Mouse (Mus musculus): ENCODE data around the gene Atp1b2. TPM values are rescaled to one million over a fixed set of nuclear protein-coding genes. Genes with fewer than 3 reads are reported as not detected.

The Atp1b2 gene
- total and polyA plus RNA-seq, 3 experiments: 0.09 TPM; not detected in 2

DNA sequence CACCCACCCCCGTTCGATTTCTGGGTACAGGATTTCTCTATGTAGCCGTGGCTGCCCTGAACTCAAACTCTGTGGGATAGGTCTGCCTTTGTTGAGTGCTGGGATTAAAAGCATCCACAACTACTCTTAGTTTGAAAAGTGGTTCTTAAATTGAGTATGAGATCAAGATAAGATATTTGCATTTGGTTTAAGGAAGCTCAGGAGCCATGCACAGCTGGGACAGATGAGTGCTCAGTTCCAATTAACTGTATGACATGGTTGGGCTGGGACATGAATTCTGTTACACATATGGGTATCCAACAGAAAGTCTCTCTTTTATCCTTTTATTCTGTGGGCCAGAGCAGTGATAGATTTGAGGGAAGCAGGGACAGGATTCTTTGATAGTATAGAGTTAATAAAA lies 29.7 kb upstream of the Atp1b2 start:
- Histone ChIP-seq H3K4me3 (replicated peaks in 1 of 3; ENCODE audit: low read depth in 2 of 3, low read length in 2 of 3, poor library complexity in 1 of 3) (no peak overlapping the region), H3K9ac (ENCODE audit: insufficient read depth, low read depth) (0 out of 2 replicates have a peak overlapping the region, but pooled peaks have one; percentile 94), H3K79me2 (replicated peaks; ENCODE audit: control insufficient read depth, extremely low read depth, insufficient read depth, poor library complexity, severe bottlenecking) (peaks cover 52% of the 10 kb centered on the region), H3K9me3 (replicated peaks; ENCODE audit: low read length) (no peaks in the 10 kb centered on the region), H3K36me3 (replicated peaks in 1 of 2; ENCODE audit: control insufficient read depth in 1 of 2, insufficient read depth in 1 of 2, low read length in 1 of 2) (peaks cover 11 to 36% of the 10 kb centered on the region in 2 experiments), H3K4me2 (ENCODE audit: insufficient read depth, low read depth, poor library complexity, severe bottlenecking) (peak overlapping the region; percentile 89; the same call in 1 of the 2 replicates), H3K4me1 (ENCODE audit: control insufficient read depth in 1 of 2, insufficient read depth in 2 of 2) (peaks cover 0 to 47% of the 10 kb centered on the region in 2 experiments; a peak in 2 of 4 replicates), H3K27me3 (replicated peaks) (no peaks in the 10 kb centered on the region), H3K27ac (ENCODE audit: insufficient read depth, low read depth) (no peak overlapping the region)
- in situ Hi-C loops (cut with MboI; ENCODE audit: low pct_ligation_motif_present, low pct_unique_long_range_greater_than_20kb, low sequenced_read_pairs): no loop called here
- TF ChIP-seq ZMIZ1 (IDR thresholded peaks at IDR 0.05; ENCODE audit: low read depth, low read length) (no peak), SIN3A (IDR thresholded peaks at IDR 0.05; ENCODE audit: low read length) (0 out of 2 replicates have a peak, but pooled peaks have one; percentile 8), MAX (IDR thresholded peaks at IDR 0.05; ENCODE audit: low read length) (no peak)
- peak; percentile 29 for DNase-seq (ENCODE audit: extremely low read depth)
- dilution Hi-C loops (cut with MboI; ENCODE audit: extremely low pct_ligation_motif_present, extremely low pct_unique_long_range_greater_than_20kb, low sequenced_read_pairs): no loop called here

DNA sequence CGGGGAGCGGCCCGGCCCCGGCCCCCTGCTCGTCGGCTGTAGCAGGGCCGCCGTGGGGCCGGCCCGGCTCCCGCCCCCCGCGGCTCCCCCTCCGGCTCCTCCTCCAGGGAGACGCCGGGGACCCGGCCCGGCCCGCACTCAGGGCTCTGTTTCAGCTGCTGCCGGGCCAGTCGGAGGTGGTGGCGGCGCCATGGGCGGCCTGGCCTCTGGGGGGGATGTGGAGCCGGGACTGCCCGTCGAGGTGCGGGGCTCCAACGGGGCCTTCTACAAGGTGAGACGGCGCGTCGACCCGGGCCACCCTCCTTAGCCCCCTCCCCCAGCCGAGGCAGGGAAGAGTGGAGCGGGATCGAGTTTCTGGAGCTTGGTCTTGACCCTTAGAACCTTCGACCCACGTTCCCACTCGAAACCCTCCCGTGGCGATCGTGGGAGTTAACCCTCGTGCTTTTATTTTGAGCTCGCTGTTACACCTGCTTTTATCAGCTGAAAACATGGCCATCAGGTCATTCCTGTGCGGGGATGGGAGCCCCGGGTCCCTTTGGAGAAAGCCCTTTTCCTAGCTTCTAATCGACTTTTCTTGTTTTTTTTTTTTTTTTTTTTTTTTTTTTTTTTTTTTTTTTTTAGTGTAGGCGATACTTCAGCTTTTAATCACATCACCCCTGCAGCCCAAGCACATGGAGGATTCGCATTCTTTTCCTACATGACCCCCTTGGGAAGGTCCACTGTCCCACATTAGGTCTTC lies 27.6 kb upstream of the Atp1b2 start:
- Histone ChIP-seq H3K9ac (ENCODE audit: insufficient read depth, low read depth) (peak overlapping the region; percentile 94), H3K4me1 (ENCODE audit: control insufficient read depth in 1 of 2, insufficient read depth in 2 of 2) (peaks cover 0 to 52% of the 10 kb centered on the region in 2 experiments; a peak in 2 of 4 replicates), H3K27ac (ENCODE audit: insufficient read depth, low read depth) (peak overlapping the region; percentile 73), H3K79me2 (replicated peaks; ENCODE audit: control insufficient read depth, extremely low read depth, insufficient read depth, poor library complexity, severe bottlenecking) (peaks cover 49% of the 10 kb centered on the region), H3K4me3 (replicated peaks in 1 of 3; ENCODE audit: low read depth in 2 of 3, low read length in 2 of 3, poor library complexity in 1 of 3) (peak overlapping the region; percentile 90 to 95 (median 90)), H3K4me2 (ENCODE audit: insufficient read depth, low read depth, poor library complexity, severe bottlenecking) (peak overlapping the region; percentile 89), H3K27me3 (replicated peaks) (no peaks in the 10 kb centered on the region), H3K9me3 (replicated peaks; ENCODE audit: low read length) (no peaks in the 10 kb centered on the region), H3K36me3 (replicated peaks in 1 of 2; ENCODE audit: control insufficient read depth in 1 of 2, insufficient read depth in 1 of 2, low read length in 1 of 2) (peaks cover 4 to 20% of the 10 kb centered on the region in 2 experiments)
- in situ Hi-C loops (cut with MboI; ENCODE audit: low pct_ligation_motif_present, low pct_unique_long_range_greater_than_20kb, low sequenced_read_pairs) (no loop called here), dilution Hi-C loops (cut with MboI; ENCODE audit: extremely low pct_ligation_motif_present, extremely low pct_unique_long_range_greater_than_20kb, low sequenced_read_pairs) (no loop called here)
- TF ChIP-seq UBTF (IDR thresholded peaks at IDR 0.05; ENCODE audit: low read depth, low read length): peak; percentile 99
- TF ChIP-seq CHD2 (IDR thresholded peaks at IDR 0.05; ENCODE audit: low read length): peak; percentile 51
- peak; percentile 13; the same call in 1 of the 2 replicates for TF ChIP-seq SIN3A (IDR thresholded peaks at IDR 0.05; ENCODE audit: low read length)
- no peak for TF ChIP-seq BHLHE40 (IDR thresholded peaks at IDR 0.05; ENCODE audit: low read depth, low read length)
- TF ChIP-seq ZNF384 (IDR thresholded peaks at IDR 0.05; ENCODE audit: low read depth, low read length): peak; percentile 92
- peak; percentile 50 for DNase-seq (ENCODE audit: extremely low read depth)

DNA sequence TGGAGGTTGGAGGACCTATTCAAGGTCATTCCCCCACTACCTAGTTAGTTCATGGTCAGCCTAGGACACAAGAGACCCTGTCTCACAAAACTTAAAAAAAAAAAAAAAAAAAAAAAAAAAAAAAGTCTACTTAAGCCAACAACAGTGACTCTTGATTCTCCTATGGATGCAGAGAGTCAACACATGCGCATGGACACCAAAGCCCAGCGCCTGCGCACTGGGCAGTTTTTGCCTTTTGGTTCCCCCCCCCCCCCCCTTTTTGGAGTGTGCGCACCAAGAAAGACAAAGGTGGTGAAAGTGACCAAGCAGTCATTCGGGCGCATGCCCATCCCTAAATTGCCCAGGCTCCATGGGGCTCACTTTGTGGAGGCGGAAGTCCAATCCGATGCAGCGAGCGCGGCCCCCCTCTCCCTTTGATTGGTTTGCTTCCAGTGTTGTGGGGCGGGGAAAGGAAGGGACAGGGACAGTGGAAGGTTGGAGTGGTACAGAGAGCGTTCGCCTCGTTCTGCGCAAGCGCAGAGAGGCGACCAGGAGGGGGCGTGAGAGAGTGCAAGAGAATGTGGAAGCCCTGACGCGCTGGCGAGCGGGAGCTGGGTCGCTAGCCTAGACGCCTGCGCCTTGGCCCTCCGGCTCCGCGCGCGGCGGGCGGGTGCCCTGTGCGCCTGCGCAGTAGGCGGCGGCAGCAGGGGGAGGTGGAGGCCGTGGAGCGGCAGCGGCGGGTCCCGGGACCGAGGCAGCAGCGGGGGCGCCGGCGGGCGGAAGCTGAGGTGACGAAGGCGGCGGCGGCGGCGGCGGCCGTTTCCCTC lies 26.7 kb upstream of the Atp1b2 start, which contains the start of gene Fxr2:
TSS of gene Fxr2 (plus strand) at position 707 of the 806 bp plus-strand sequence.
- H3K79me2 ChIP-seq (replicated peaks; ENCODE audit: control insufficient read depth, extremely low read depth, insufficient read depth, poor library complexity, severe bottlenecking): peaks cover 44% of the 10 kb centered on the region
- H3K27me3 ChIP-seq (replicated peaks): no peaks in the 10 kb centered on the region
- dilution Hi-C loops (cut with MboI; ENCODE audit: extremely low pct_ligation_motif_present, extremely low pct_unique_long_range_greater_than_20kb, low sequenced_read_pairs) (no loop called here), in situ Hi-C loops (cut with MboI; ENCODE audit: low pct_ligation_motif_present, low pct_unique_long_range_greater_than_20kb, low sequenced_read_pairs) (no loop called here)
- DNase-seq (ENCODE audit: extremely low read depth): peak; percentile 100
- peak within 1 kb of the TSS; percentile 89 for H3K4me2 ChIP-seq (ENCODE audit: insufficient read depth, low read depth, poor library complexity, severe bottlenecking)
- peaks cover 0 to 50% of the 10 kb centered on the region in 2 experiments; a peak in 2 of 4 replicates for H3K4me1 ChIP-seq (ENCODE audit: control insufficient read depth in 1 of 2, insufficient read depth in 2 of 2)
- H3K9me3 ChIP-seq (replicated peaks; ENCODE audit: low read length): no peaks in the 10 kb centered on the region
- peak within 1 kb of the TSS; percentile 94 for H3K9ac ChIP-seq (ENCODE audit: insufficient read depth, low read depth)
- peak within 1 kb of the TSS; percentile 73 for H3K27ac ChIP-seq (ENCODE audit: insufficient read depth, low read depth)
- H3K4me3 ChIP-seq (replicated peaks in 1 of 3; ENCODE audit: low read depth in 2 of 3, low read length in 2 of 3, poor library complexity in 1 of 3): peak within 1 kb of the TSS; percentile 90 to 95 (median 90)
- peaks cover 1 to 15% of the 10 kb centered on the region in 2 experiments for H3K36me3 ChIP-seq (replicated peaks in 1 of 2; ENCODE audit: control insufficient read depth in 1 of 2, insufficient read depth in 1 of 2, low read length in 1 of 2)
- TF ChIP-seq CHD1 (IDR thresholded peaks at IDR 0.05; ENCODE audit: low read depth, low read length): no peak
- no peak for TF ChIP-seq ZKSCAN1 (IDR thresholded peaks at IDR 0.05; ENCODE audit: borderline replicate concordance, low read depth, low read length)
- TF ChIP-seq SMC3 (IDR thresholded peaks at IDR 0.05; ENCODE audit: low read depth, low read length): no peak; the same call in 1 of the 2 replicates
- no peak for TF ChIP-seq EP300 (IDR thresholded peaks at IDR 0.05; ENCODE audit: low read length)
- no peak for TF ChIP-seq USF1 (IDR thresholded peaks at IDR 0.05; ENCODE audit: low read depth, low read length)
- peak; percentile 67 for TF ChIP-seq ETS1 (conservative IDR thresholded peaks at IDR 0.05; ENCODE audit: low read depth, low read length)
- no peak for TF ChIP-seq JUND (conservative IDR thresholded peaks at IDR 0.05; ENCODE audit: low read depth, low read length)
- no peak for TF ChIP-seq CHD2 (IDR thresholded peaks at IDR 0.05; ENCODE audit: low read length)
- no peak for TF ChIP-seq JUN (IDR thresholded peaks at IDR 0.05; ENCODE audit: insufficient read depth, low read depth, low read length)
- peak; percentile 66; the same call in 1 of the 2 replicates for TF ChIP-seq ZMIZ1 (IDR thresholded peaks at IDR 0.05; ENCODE audit: low read depth, low read length)
- peak; percentile 47 for TF ChIP-seq IRF4 (IDR thresholded peaks at IDR 0.05; ENCODE audit: low read depth, low read length)
- no peak; the same call in 1 of the 2 replicates for TF ChIP-seq RCOR1 (conservative IDR thresholded peaks at IDR 0.05; ENCODE audit: low read depth, low read length)
- no peak for TF ChIP-seq PAX5 (IDR thresholded peaks at IDR 0.05; ENCODE audit: low read length)
- TF ChIP-seq NRF1 (IDR thresholded peaks at IDR 0.05; ENCODE audit: low read depth, low read length): peak; percentile 86
- TF ChIP-seq MAFK (IDR thresholded peaks at IDR 0.05; ENCODE audit: insufficient replicate concordance, low read length): no peak
- TF ChIP-seq E2F4 (IDR thresholded peaks at IDR 0.05; ENCODE audit: insufficient replicate concordance, low read depth, low read length): 0 out of 2 replicates have a peak, but pooled peaks have one; percentile 74

Measured in CH12.LX (cell line).